Mouse (Mus musculus) CH12.LX (cell line): Measurements from ENCODE around the gene Oxsr1.

ENCODE experiments used
- GABPA ChIP-seq: IDR thresholded peaks from 2 replicates; pipeline ENCODE4 v1.6.1; 2012; ENCODE audit warnings: low read depth, low read length, improper control_type of control experiment, inconsistent platforms; ENCODE audit not compliant: insufficient replicate concordance
- JUND ChIP-seq: conservative IDR thresholded peaks from 2 replicates; pipeline ENCODE4 v1.6.1; 2011; ENCODE audit warnings: low read depth, low read length, improper control_type of control experiment

DNA sequence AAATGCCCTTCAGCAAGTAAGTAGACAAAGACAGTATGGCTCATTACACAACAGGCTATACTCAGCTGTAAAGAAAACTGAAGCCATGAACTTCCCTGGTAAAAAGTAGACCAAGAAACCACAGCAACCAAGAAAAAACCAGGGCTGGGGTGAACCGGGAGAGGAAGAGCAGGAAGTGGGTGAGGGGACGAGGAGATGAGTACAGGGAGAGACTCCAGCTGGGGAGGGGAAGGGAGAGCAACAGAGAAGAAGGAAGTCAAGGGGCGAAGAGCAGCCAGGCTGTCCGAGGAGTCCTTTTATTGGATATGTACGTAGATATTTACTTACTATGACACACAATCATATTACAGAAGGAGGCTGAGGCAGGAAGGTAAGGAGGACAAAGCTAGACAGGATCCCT lies 74.2 kb downstream of the Oxsr1 start:
- TF ChIP-seq JUND = no peak
- no peak for TF ChIP-seq GABPA
